11 mouse cellular contexts compared by ENCODE assay signal in the genomic region with DNA sequence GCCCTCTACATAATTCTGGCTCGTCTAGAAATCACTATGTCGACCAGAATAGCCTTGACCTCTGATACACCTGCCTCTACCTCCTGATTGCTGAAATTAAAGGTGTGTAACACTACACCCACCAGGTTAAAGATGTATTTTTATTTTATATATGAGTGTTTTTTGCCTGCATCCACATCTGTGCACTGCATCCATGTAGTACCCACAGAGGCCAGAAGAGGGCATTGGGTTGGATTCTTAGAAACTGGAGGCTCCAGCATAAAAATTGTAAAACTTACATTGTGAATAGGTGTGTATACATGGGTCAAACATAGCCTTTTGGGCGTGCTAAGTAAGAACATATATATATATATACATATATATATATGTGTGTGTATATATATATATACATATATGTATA. TPM values are rescaled to one million over a fixed set of nuclear protein-coding genes. Genes with fewer than 3 reads are reported as not detected.
DNase-seq lines count a peak whose midpoint lies in the region; ATAC-seq lines count a peak whose summit lies in the region.
"Had no signal": no experiment of that assay in that cellular context is flagged by ENCODE, and none has a peak within 500 bp of the region (broad histone marks: within the 10 kb centered on the region; RNA-seq: fewer than 3 reads in every experiment).

No protein-coding gene starts in this region.

- H3K9ac ChIP-seq in kidney, embryonic 14.5 days (ENCODE audit: low read depth, low read length), result no peak overlapping the region
- H3K9ac ChIP-seq: heart, embryonic 15.5 days had no signal

- WGBS in kidney, embryonic 14.5 days, result 66% methylated on average over 3 of the region's 3 CpGs

- H3K4me1 ChIP-seq in kidney, embryonic 14.5 days (ENCODE audit: control insufficient read depth, insufficient read depth, low read length), result 0 out of 2 replicates have a peak, but pooled peaks cover under 1% of the 10 kb centered on the region

- no peaks in the 10 kb centered on the region for H3K27me3 ChIP-seq in kidney, embryonic 14.5 days (ENCODE audit: control insufficient read depth, insufficient read depth, low read length)
- no peaks in the 10 kb centered on the region for H3K27me3 ChIP-seq in splenic B cell, adult 2 months (ENCODE audit: control insufficient read depth, insufficient read depth, low read length, poor library complexity, severe bottlenecking)
- H3K27me3 ChIP-seq: heart, embryonic 15.5 days had no signal

- no peak overlapping the region for H3K4me3 ChIP-seq in kidney, embryonic 14.5 days (ENCODE audit: low read length)
- H3K4me3 ChIP-seq: heart, embryonic 15.5 days had no signal

- no peak overlapping the region for H3K27ac ChIP-seq in kidney, embryonic 14.5 days (ENCODE audit: low read depth, low read length)
- H3K27ac ChIP-seq: heart, embryonic 15.5 days had no signal

- H3K4me2 ChIP-seq in kidney, embryonic 14.5 days (replicated peaks; ENCODE audit: low read depth, low read length), result no peak overlapping the region
- H3K4me2 ChIP-seq: heart, embryonic 15.5 days had no signal

- H3K9me3 ChIP-seq in kidney, embryonic 14.5 days (ENCODE audit: control insufficient read depth, low read length), result no peaks in the 10 kb centered on the region
- H3K9me3 ChIP-seq: heart, embryonic 15.5 days had no signal

- peak; percentile 70 for DNase-seq in adrenal gland, postnatal 14 days
- DNase-seq in adrenal gland, adult 2 months, result no peak
- peak; percentile 47 for DNase-seq in kidney, adult 9 months
- peak; percentile 67 for DNase-seq in right cerebral cortex, postnatal 4 days
- DNase-seq in right cerebral cortex, postnatal 36 days (ENCODE audit: low spot score in 2 of 2), result no peak
- DNase-seq in splenic B cell, adult 2 months (ENCODE audit: low read depth, low spot score), result peak; percentile 36
- DNase-seq: cerebellum, adult 9-10 months had no signal

- no peaks in the 10 kb centered on the region for H3K36me3 ChIP-seq in kidney, embryonic 14.5 days (ENCODE audit: control insufficient read depth, insufficient read depth, low read length)
- no peaks in the 10 kb centered on the region for H3K36me3 ChIP-seq in splenic B cell, adult 2 months (ENCODE audit: control insufficient read depth, insufficient read depth, low read length, poor library complexity, severe bottlenecking)
- H3K36me3 ChIP-seq: heart, embryonic 15.5 days had no signal

- ATAC-seq in kidney, embryonic 14.5 days (ENCODE audit: low FRiP score, low TSS enrichment), result no peak
- no peak for ATAC-seq in granulocyte monocyte progenitor cell, adult 5-6 weeks (replicated peaks; ENCODE audit: poor library complexity, severe bottlenecking)

RNA-seq across cellular contexts. Expression of gene Plxnb1, which starts 33.0 kb away (rescaled TPM):
- 63.8 and 67.0 TPM in 2 replicates for total RNA-seq in adrenal gland, postnatal 14 days (2021)
- total RNA-seq in adrenal gland, adult 2 months (2021), result 10 to 100 TPM; 75.7 to 82.0 TPM
- polyA plus RNA-seq in adrenal gland, adult 2 months (2012; rRNA removed), result 89.9 and 110 TPM in 2 replicates
- polyA plus RNA-seq in kidney, embryonic 14.5 days (2014; fragmentation: Nextera tagmentation; extraction: Ambion mirVana), result 10.5 and 17.0 TPM in 2 replicates
- not detected in 2 replicates for total RNA-seq in granulocyte monocyte progenitor cell, adult 5-6 weeks (2014; fragmentation: Nextera tagmentation)
- total RNA-seq in granulocyte monocyte progenitor cell, adult 5-6 weeks (2017), result not detected in 2 replicates

RNA-seq across cellular contexts. Expression of gene Fbxw21, which starts 33.6 kb away (rescaled TPM):
- total RNA-seq in adrenal gland, postnatal 14 days (2021), result not detected in 2 replicates
- total RNA-seq in adrenal gland, adult 2 months (2021), result not detected
- polyA plus RNA-seq in adrenal gland, adult 2 months (2012; rRNA removed), result not detected in 2 replicates
- polyA plus RNA-seq in kidney, embryonic 14.5 days (2014; fragmentation: Nextera tagmentation; extraction: Ambion mirVana), result not detected in 2 replicates
- total RNA-seq in granulocyte monocyte progenitor cell, adult 5-6 weeks (2014; fragmentation: Nextera tagmentation), result not detected in 2 replicates
- total RNA-seq in granulocyte monocyte progenitor cell, adult 5-6 weeks (2017), result not detected in 2 replicates
- total RNA-seq: liver, adult 2 months had no signal
- polyA plus RNA-seq: heart, embryonic 15.5 days; liver, adult 2 months had no signal

RNA-seq across cellular contexts. Expression of gene Tma7, which starts 45.8 kb away (rescaled TPM):
- 326 and 340 TPM in 2 replicates for total RNA-seq in adrenal gland, postnatal 14 days (2021)
- 100 to 1,000 TPM; 393 to 485 TPM for total RNA-seq in adrenal gland, adult 2 months (2021)
- polyA plus RNA-seq in adrenal gland, adult 2 months (2012; rRNA removed), result 6.9 and 9.6 TPM in 2 replicates
- 687 and 868 TPM in 2 replicates for polyA plus RNA-seq in kidney, embryonic 14.5 days (2014; fragmentation: Nextera tagmentation; extraction: Ambion mirVana)
- total RNA-seq in granulocyte monocyte progenitor cell, adult 5-6 weeks (2014; fragmentation: Nextera tagmentation), result 391 and 511 TPM in 2 replicates
- total RNA-seq in granulocyte monocyte progenitor cell, adult 5-6 weeks (2017), result 153 and 178 TPM in 2 replicates

RNA-seq across cellular contexts. Expression of gene Ccdc51, which starts 45.9 kb away (rescaled TPM):
- 15.7 and 17.2 TPM in 2 replicates for total RNA-seq in adrenal gland, postnatal 14 days (2021)
- 10 to 100 TPM in 1 of 2 experiments, 1 to 10 TPM in 1; 9.2 to 18.9 TPM for total RNA-seq in adrenal gland, adult 2 months (2021)
- polyA plus RNA-seq in adrenal gland, adult 2 months (2012; rRNA removed), result 11.4 and 12.6 TPM in 2 replicates
- polyA plus RNA-seq in kidney, embryonic 14.5 days (2014; fragmentation: Nextera tagmentation; extraction: Ambion mirVana), result 13.5 and 14.7 TPM in 2 replicates
- 8.3 and 9.6 TPM in 2 replicates for total RNA-seq in granulocyte monocyte progenitor cell, adult 5-6 weeks (2014; fragmentation: Nextera tagmentation)
- 11.6 and 18.0 TPM in 2 replicates for total RNA-seq in granulocyte monocyte progenitor cell, adult 5-6 weeks (2017)

RNA-seq across cellular contexts. Expression of gene Atrip, which starts 54.3 kb away (rescaled TPM):
- total RNA-seq in adrenal gland, postnatal 14 days (2021), result 14.6 and 16.0 TPM in 2 replicates
- 10 to 100 TPM; 12.5 to 17.5 TPM for total RNA-seq in adrenal gland, adult 2 months (2021)
- 22.3 and 25.3 TPM in 2 replicates for polyA plus RNA-seq in adrenal gland, adult 2 months (2012; rRNA removed)
- polyA plus RNA-seq in kidney, embryonic 14.5 days (2014; fragmentation: Nextera tagmentation; extraction: Ambion mirVana), result 20.5 and 30.7 TPM in 2 replicates
- 13.5 and 26.7 TPM in 2 replicates for total RNA-seq in granulocyte monocyte progenitor cell, adult 5-6 weeks (2014; fragmentation: Nextera tagmentation)
- 22.2 and 30.6 TPM in 2 replicates for total RNA-seq in granulocyte monocyte progenitor cell, adult 5-6 weeks (2017)

Comparison
In these comparisons a context has a peak if more than half of its experiments do, and no peak if none do; other contexts are left out.
1. DNase-seq: peak in adrenal gland, postnatal 14 days (single experiment), kidney, adult 9 months (single experiment), right cerebral cortex, postnatal 4 days (single experiment) and splenic B cell, adult 2 months (single experiment); none in adrenal gland, adult 2 months (single experiment) and right cerebral cortex, postnatal 36 days (0 of 2).
2. RNA of gene Plxnb1, which starts 33.0 kb away (total RNA-seq): 75.7 to 82.0 TPM in adrenal gland, adult 2 months and 63.8 to 67.0 TPM in adrenal gland, postnatal 14 days; not detected in granulocyte monocyte progenitor cell, adult 5-6 weeks; every median in the first group is over 10 times any median in the second.